ENCODE assay signal across 14 mouse cellular contexts in genomic region chr1:166519626-166520025, GRCm38 (mm10). TPM values are rescaled to one million over a fixed set of nuclear protein-coding genes. Genes with fewer than 3 reads are reported as not detected.
"Had no signal": no experiment of that assay in that cellular context is flagged by ENCODE, and none has a peak within 500 bp of the region (broad histone marks: within the 10 kb centered on the region; RNA-seq: fewer than 3 reads in every experiment).

No protein-coding gene starts in this region.

RNA-seq across cellular contexts. Expression of gene Gm4846, which starts 22.2 kb away (rescaled TPM):
- polyA plus RNA-seq: lung, embryonic 14.5 days; lung, embryonic 16.5 days; midbrain, embryonic 10.5 days; midbrain, embryonic 12.5 days; midbrain, embryonic 14.5 days; midbrain, embryonic 16.5 days; myocyte; neural tube, embryonic 11.5 days; neural tube, embryonic 13.5 days; neural tube, embryonic 15.5 days; small intestine, adult 2 months; stomach, embryonic 14.5 days; stomach, embryonic 16.5 days; thymus, postnatal 0 days had no signal
